Mouse (Mus musculus): Measurements from ENCODE around the gene Otog.

Gene Otog

GRCm38 (mm10) chr7:46316948-46317347, 76.2 kb downstream of the Otog start:
- no peaks in the 10 kb centered on the region for H3K36me3 ChIP-seq (ENCODE audit: insufficient read depth, low read length)
- TF ChIP-seq NANOG (IDR thresholded peaks at IDR 0.05; ENCODE audit: borderline replicate concordance, low read length) = no peak
- no peak for TF ChIP-seq CTCF (conservative IDR thresholded peaks at IDR 0.05; ENCODE audit: low read length)
- no peak for TF ChIP-seq POU5F1 (IDR thresholded peaks at IDR 0.05; ENCODE audit: borderline replicate concordance, low read length)
- no peak overlapping the region for H3K4me3 ChIP-seq (replicated peaks; ENCODE audit: low read length)
- no peaks in the 10 kb centered on the region for H3K27me3 ChIP-seq (ENCODE audit: insufficient read depth, low read length)
- peaks cover 7% of the 10 kb centered on the region; the same call in 1 of the 2 replicates for H3K4me1 ChIP-seq (replicated peaks; ENCODE audit: low read depth, low read length)
- H3K9me3 ChIP-seq (ENCODE audit: low read length) = no peaks in the 10 kb centered on the region

GRCm38 (mm10) chr7:46321242-46321641, 80.5 kb downstream of the Otog start:
- TF ChIP-seq CTCF (conservative IDR thresholded peaks at IDR 0.05; ENCODE audit: low read length) = no peak
- no peak for TF ChIP-seq POU5F1 (IDR thresholded peaks at IDR 0.05; ENCODE audit: borderline replicate concordance, low read length)
- no peak for TF ChIP-seq NANOG (IDR thresholded peaks at IDR 0.05; ENCODE audit: borderline replicate concordance, low read length)

DNA sequence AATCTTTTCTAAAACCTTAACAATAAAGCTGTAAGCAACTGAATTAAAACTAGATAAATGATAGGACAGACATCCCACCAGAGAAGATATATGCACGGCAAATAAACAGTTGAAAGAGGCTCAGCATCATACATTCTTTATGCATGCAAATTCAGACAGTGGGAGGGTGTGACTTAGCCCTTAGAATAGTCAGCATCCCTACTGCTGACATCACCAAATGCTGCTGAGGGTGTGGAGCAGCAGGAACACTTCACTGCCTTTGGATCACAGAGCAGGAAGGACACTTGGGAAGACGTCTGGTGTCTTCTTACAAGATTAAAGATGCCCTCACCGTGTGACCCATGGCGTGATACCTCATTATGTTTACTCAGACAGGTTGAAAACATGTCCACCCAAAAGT, 87.1 kb downstream of the Otog start:
- no peaks in the 10 kb centered on the region for H3K36me3 ChIP-seq (ENCODE audit: insufficient read depth, low read length)
- no peaks in the 10 kb centered on the region for H3K4me1 ChIP-seq (replicated peaks; ENCODE audit: low read depth, low read length)
- TF ChIP-seq POU5F1 (IDR thresholded peaks at IDR 0.05; ENCODE audit: borderline replicate concordance, low read length) (no peak), CTCF (conservative IDR thresholded peaks at IDR 0.05; ENCODE audit: low read length) (no peak), NANOG (IDR thresholded peaks at IDR 0.05; ENCODE audit: borderline replicate concordance, low read length) (no peak)
- H3K4me3 ChIP-seq (replicated peaks; ENCODE audit: low read length) = no peak overlapping the region
- no peaks in the 10 kb centered on the region for H3K27me3 ChIP-seq (ENCODE audit: insufficient read depth, low read length)
- H3K9me3 ChIP-seq (ENCODE audit: low read length) = 0 out of 2 replicates have a peak, but pooled peaks cover 3% of the 10 kb centered on the region

More at GRCm38 (mm10) chr7:46321242-46321641, 80.5 kb downstream of the Otog start:
- H3K36me3 ChIP-seq (ENCODE audit: insufficient read depth, low read length) = no peaks in the 10 kb centered on the region
- H3K27me3 ChIP-seq (ENCODE audit: insufficient read depth, low read length) = no peaks in the 10 kb centered on the region
- H3K4me1 ChIP-seq (replicated peaks; ENCODE audit: low read depth, low read length) = no peaks in the 10 kb centered on the region
- no peaks in the 10 kb centered on the region for H3K9me3 ChIP-seq (ENCODE audit: low read length)
- no peak overlapping the region for H3K4me3 ChIP-seq (replicated peaks; ENCODE audit: low read length)

GRCm38 (mm10) chr7:46337397-46337796, 96.6 kb downstream of the Otog start:
- no peaks in the 10 kb centered on the region; the same call in 1 of the 2 replicates for H3K27me3 ChIP-seq (ENCODE audit: insufficient read depth, low read length)
- TF ChIP-seq CTCF (conservative IDR thresholded peaks at IDR 0.05; ENCODE audit: low read length) = no peak
- no peak for TF ChIP-seq POU5F1 (IDR thresholded peaks at IDR 0.05; ENCODE audit: borderline replicate concordance, low read length)
- no peak for TF ChIP-seq NANOG (IDR thresholded peaks at IDR 0.05; ENCODE audit: borderline replicate concordance, low read length)
- H3K9me3 ChIP-seq (ENCODE audit: low read length) = no peaks in the 10 kb centered on the region
- no peak overlapping the region for H3K4me3 ChIP-seq (replicated peaks; ENCODE audit: low read length)
- no peaks in the 10 kb centered on the region for H3K4me1 ChIP-seq (replicated peaks; ENCODE audit: low read depth, low read length)
- no peaks in the 10 kb centered on the region for H3K36me3 ChIP-seq (ENCODE audit: insufficient read depth, low read length)

DNA sequence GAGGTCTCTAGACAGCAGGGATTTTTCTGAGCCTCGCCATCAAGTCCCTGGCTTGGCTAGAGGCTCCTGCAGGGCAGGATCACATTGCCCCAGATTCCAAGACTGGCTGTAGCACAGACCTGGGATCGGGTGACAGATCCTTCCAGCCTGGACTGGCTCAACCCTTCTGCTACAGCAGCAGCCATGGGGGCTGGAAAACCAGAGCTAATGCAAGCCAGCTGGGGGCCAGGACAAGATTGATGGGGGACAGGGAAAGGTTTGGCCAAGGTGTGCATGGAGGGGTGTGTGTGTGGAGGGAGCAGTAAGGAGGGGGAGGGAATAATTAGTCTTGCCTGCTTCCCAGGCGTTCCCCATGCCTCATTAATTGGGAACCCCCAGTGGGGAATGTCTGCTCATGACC, 99.0 kb downstream of the Otog start:
- no peaks in the 10 kb centered on the region for H3K36me3 ChIP-seq (ENCODE audit: insufficient read depth, low read length)
- H3K4me3 ChIP-seq (replicated peaks; ENCODE audit: low read length) = no peak overlapping the region
- H3K4me1 ChIP-seq (replicated peaks; ENCODE audit: low read depth, low read length) = no peaks in the 10 kb centered on the region
- no peaks in the 10 kb centered on the region; the same call in 1 of the 2 replicates for H3K27me3 ChIP-seq (ENCODE audit: insufficient read depth, low read length)
- TF ChIP-seq NANOG (IDR thresholded peaks at IDR 0.05; ENCODE audit: borderline replicate concordance, low read length) (no peak), POU5F1 (IDR thresholded peaks at IDR 0.05; ENCODE audit: borderline replicate concordance, low read length) (no peak), CTCF (conservative IDR thresholded peaks at IDR 0.05; ENCODE audit: low read length) (no peak)
- no peaks in the 10 kb centered on the region for H3K9me3 ChIP-seq (ENCODE audit: low read length)

DNA sequence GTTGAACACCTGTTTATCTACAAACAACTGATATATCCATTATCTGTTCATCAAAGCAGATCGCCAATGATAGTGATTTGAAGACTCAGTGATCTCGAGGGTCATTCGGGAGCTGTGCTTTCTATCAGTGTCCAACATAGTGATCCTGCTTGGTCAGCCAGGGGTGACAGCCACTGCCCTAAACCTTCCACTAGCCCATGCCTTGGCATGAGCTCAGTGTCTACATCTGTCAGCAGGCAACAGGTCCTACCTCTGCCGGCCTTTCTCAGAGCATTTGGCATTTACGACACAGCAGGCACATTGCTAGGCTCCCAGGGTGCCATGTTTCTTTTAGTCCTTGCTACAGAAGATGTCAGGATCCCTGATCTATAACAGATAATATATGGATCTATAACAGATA, 99.5 kb downstream of the Otog start:
- no peaks in the 10 kb centered on the region for H3K36me3 ChIP-seq (ENCODE audit: insufficient read depth, low read length)
- TF ChIP-seq NANOG (IDR thresholded peaks at IDR 0.05; ENCODE audit: borderline replicate concordance, low read length) = no peak
- TF ChIP-seq CTCF (conservative IDR thresholded peaks at IDR 0.05; ENCODE audit: low read length) = no peak
- no peak for TF ChIP-seq POU5F1 (IDR thresholded peaks at IDR 0.05; ENCODE audit: borderline replicate concordance, low read length)
- no peaks in the 10 kb centered on the region; the same call in 1 of the 2 replicates for H3K27me3 ChIP-seq (ENCODE audit: insufficient read depth, low read length)
- H3K9me3 ChIP-seq (ENCODE audit: low read length) = no peaks in the 10 kb centered on the region
- H3K4me1 ChIP-seq (replicated peaks; ENCODE audit: low read depth, low read length) = no peaks in the 10 kb centered on the region
- no peak overlapping the region for H3K4me3 ChIP-seq (replicated peaks; ENCODE audit: low read length)

GRCm38 (mm10) chr7:46341471-46341870, 100.7 kb downstream of the Otog start:
- Histone ChIP-seq H3K27me3 (ENCODE audit: insufficient read depth, low read length) (no peaks in the 10 kb centered on the region; the same call in 1 of the 2 replicates), H3K4me1 (replicated peaks; ENCODE audit: low read depth, low read length) (no peaks in the 10 kb centered on the region), H3K36me3 (ENCODE audit: insufficient read depth, low read length) (no peaks in the 10 kb centered on the region), H3K9me3 (ENCODE audit: low read length) (no peaks in the 10 kb centered on the region), H3K4me3 (replicated peaks; ENCODE audit: low read length) (no peak overlapping the region)
- no peak for TF ChIP-seq CTCF (conservative IDR thresholded peaks at IDR 0.05; ENCODE audit: low read length)
- no peak for TF ChIP-seq POU5F1 (IDR thresholded peaks at IDR 0.05; ENCODE audit: borderline replicate concordance, low read length)
- TF ChIP-seq NANOG (IDR thresholded peaks at IDR 0.05; ENCODE audit: borderline replicate concordance, low read length) = no peak

GRCm38 (mm10) chr7:46347692-46348091, 106.9 kb downstream of the Otog start:
- no peaks in the 10 kb centered on the region; the same call in 1 of the 2 replicates for H3K4me1 ChIP-seq (replicated peaks; ENCODE audit: low read depth, low read length)
- peaks cover 47% of the 10 kb centered on the region for H3K27me3 ChIP-seq (ENCODE audit: insufficient read depth, low read length)
- TF ChIP-seq CTCF (conservative IDR thresholded peaks at IDR 0.05; ENCODE audit: low read length) (no peak), POU5F1 (IDR thresholded peaks at IDR 0.05; ENCODE audit: borderline replicate concordance, low read length) (no peak), NANOG (IDR thresholded peaks at IDR 0.05; ENCODE audit: borderline replicate concordance, low read length) (no peak)
- no peaks in the 10 kb centered on the region for H3K9me3 ChIP-seq (ENCODE audit: low read length)
- no peaks in the 10 kb centered on the region for H3K36me3 ChIP-seq (ENCODE audit: insufficient read depth, low read length)
- H3K4me3 ChIP-seq (replicated peaks; ENCODE audit: low read length) = no peak overlapping the region

- Histone ChIP-seq H3K4me3 (replicated peaks; ENCODE audit: low read length) (peak overlapping the region; percentile 76), H3K4me1 (replicated peaks; ENCODE audit: low read depth, low read length) (no peaks in the 10 kb centered on the region; the same call in 1 of the 2 replicates), H3K9me3 (ENCODE audit: low read length) (no peaks in the 10 kb centered on the region), H3K27me3 (ENCODE audit: insufficient read depth, low read length) (peaks cover 47% of the 10 kb centered on the region), H3K36me3 (ENCODE audit: insufficient read depth, low read length) (no peaks in the 10 kb centered on the region)
- TF ChIP-seq CTCF (conservative IDR thresholded peaks at IDR 0.05; ENCODE audit: low read length) = no peak
Measured at GRCm38 (mm10) chr7:46348813-46349212, 108.0 kb downstream of the Otog start.
